Mouse (Mus musculus): ENCODE measurements around the gene Dscaml1.

DNA sequence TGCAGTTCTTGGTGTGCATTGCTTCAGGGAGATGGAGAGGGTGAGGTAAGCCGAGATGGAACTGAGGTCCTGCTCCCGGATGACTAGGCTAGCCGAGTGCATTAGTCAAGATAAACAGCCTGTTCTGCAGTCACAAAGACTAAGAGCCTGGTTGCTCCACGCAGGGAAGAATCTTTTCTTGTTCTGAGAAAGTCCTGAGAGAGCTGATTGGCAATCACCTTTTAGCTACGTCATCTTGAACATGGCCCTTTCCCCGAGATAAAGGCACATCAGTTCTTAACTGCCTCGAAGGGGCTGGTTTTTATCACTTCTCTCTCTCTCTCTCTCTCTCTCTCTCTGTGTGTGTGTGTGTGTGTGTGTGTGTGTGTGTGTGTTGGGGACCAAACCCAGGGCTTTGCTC lies 319.0 kb downstream of the Dscaml1 start:
- TF ChIP-seq CTCF (IDR thresholded peaks at IDR 0.05; ENCODE audit: extremely low read depth, insufficient read length, insufficient replicate concordance, low read depth, low read length): no peak
- no peak for TF ChIP-seq POLR2A (IDR thresholded peaks at IDR 0.05; ENCODE audit: low read depth, low read length)

Measured in small intestine, adult 2 months (tissue).